Mouse (Mus musculus): ENCODE measurements around the gene BC030870. TPM values are rescaled to one million over a fixed set of nuclear protein-coding genes. Genes with fewer than 3 reads are reported as not detected.

BC030870 gene
- total RNA-seq (2021): not detected

DNA sequence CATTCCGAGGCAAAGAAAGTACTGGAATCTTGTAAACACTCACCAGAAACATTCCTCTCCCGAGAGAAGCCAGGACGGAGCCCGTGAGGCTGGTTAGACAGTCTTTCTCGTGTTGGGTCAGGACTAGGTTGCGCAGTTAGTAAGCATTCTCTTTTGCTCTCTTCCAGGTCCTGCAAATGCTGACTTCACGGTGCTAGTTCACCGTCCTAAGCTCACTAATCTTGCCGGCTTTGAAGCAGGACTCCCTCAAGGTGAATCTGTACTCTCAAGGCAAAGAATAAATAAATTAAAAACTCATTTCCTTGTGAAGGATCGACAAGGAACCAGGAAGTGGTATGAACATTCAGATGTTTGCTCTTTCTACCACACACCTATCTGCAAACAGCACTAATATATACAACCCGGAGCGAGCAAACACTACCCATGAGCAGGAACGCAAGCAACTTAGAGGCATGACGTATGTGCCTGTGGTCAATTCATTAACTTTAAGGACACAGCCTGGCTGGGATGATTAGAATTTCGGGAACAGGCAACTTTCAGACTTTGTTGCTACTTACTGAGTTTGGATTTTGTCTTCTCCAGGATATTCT is at the start of gene BC030870:
TSS of gene BC030870 (minus strand) at position 365 of the 590 bp plus-strand sequence.
- DNase-seq: no peak
- intact Hi-C loops (cut with DNase I): no loop called here

DNA sequence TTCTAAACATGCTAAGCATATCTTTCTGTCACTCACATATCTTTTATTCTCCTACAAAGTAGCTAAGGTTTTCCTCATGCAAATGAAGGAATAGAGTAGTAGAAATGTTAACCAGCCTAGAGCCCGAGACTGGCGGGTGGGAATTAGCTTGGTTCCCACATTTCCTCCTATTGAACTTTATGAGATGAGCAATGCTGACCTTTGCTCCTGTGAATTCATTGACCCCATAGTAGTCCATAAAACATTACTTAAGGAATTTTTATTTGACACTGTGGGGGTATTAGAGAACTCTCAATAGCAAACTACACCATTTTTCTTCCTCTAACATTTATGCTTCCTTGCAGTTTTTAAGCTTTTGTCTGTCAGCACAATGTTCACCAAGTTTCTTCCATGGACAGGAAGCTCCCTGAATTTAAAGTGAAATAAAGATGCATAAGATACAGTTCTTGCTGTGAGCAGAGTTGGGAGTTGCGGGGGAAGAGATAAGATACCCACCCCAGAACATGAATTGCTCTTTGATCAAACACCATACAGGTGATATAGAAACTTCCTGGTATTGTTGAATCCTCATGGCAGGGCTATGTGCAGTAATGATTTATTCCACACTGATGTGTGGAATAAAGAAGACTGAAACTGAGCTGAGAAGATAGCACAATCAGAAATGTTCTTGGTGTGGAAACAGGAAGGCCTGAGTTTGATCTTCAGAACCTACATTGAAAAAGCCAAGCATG is 45.5 kb upstream of the BC030870 start:
- no peak for DNase-seq
- intact Hi-C loops (cut with DNase I): no loop called here

DNA sequence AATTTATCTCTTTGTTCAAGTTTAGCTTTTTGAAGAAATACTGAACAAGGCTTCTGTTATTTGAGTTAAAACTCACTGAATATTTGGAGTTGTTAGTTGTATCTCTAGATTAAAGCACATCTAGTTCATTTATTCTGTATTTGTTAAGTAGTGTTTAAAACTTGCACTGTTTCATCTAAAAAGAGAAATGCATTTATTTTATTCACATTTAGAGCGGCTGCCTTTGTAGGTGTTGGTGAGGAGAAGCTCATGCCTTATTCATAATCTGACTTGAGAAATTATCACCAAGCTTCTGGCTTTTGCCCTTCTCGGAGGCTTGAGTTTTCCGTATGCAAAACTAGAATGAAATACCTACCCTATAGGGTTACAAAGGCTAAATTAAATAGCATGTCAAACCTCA is 39.8 kb upstream of the BC030870 start:
- DNase-seq: no peak
- intact Hi-C loops (cut with DNase I): no loop called here

DNA sequence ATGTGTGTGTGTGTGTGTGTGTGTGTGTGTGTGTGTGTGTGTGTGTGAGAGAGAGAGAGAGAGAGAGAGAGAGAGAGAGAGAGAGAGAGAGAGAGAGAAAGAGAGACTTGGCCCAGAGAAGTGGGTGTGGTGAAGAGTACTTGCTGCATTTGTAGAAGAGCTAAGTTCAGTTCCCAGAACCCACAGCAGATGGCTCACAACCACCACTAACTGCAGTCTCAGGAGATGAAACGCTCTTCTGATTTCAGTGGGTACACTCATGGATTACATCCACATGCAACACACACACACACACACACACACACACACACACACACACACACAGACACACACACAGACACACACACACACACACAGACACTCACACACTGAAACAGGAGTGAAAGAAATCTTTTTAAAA is 31.3 kb upstream of the BC030870 start:
- peak; percentile 39 for DNase-seq
- intact Hi-C loops (cut with DNase I): loop anchor here (5.0 kb wide), 1 partner anchor 1282 kb away; no protein-coding TSS in a partner anchor

DNA sequence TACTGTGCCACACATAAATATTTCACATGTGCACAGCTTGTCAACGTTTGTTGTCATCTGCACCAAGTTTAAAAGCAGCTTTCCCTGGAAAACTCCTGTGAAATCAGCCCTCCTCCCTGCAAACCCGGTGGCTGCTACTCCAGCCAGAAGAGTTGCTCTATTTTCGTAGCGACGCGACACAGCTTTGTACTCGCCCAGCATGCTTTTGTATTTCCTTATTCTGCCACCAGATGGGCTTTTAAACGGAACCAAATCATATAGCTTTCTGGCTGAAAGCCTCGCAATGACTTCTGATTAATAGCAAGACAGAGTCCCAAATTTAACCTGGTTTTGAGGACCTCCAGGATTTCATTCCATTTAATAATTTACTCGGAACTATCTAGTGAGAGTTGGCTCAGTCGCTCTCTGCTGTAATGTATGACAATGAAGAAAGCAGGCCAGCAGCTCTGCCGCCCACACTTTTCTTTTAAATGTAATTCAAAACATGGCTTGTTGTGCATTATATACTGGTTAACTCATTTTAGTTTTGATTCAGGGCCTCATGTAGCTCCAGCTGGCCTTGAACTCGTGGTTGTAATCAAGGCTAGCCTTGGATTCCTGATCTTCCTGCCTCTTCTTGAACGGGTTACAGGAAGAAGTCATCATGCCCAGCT is 29.9 kb upstream of the BC030870 start:
- intact Hi-C loops (cut with DNase I): no loop called here

DNA sequence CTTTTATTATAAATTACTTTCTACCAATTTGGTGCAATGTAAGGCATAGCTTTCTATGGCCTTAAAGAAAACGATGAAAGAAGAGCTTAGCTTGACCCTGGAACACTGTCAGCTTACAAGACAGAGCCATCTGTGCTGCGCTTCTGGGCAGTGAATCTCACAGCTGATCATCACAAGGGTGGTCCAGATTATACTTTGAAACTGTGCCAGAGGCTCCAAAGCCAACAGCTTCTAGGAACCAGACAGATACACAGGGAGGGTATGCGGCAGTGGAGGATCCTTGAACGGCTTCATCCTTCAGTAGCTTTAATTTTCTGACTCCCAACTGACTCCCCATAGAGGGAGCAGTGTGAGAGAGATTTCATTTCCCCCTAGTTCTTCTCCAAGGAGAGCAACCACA is 28.5 kb upstream of the BC030870 start:
- intact Hi-C loops (cut with DNase I): no loop called here
- DNase-seq: peak; percentile 82

More for the DNA sequence above, 29.9 kb upstream of the BC030870 start:
- DNase-seq: peak; percentile 27

DNA sequence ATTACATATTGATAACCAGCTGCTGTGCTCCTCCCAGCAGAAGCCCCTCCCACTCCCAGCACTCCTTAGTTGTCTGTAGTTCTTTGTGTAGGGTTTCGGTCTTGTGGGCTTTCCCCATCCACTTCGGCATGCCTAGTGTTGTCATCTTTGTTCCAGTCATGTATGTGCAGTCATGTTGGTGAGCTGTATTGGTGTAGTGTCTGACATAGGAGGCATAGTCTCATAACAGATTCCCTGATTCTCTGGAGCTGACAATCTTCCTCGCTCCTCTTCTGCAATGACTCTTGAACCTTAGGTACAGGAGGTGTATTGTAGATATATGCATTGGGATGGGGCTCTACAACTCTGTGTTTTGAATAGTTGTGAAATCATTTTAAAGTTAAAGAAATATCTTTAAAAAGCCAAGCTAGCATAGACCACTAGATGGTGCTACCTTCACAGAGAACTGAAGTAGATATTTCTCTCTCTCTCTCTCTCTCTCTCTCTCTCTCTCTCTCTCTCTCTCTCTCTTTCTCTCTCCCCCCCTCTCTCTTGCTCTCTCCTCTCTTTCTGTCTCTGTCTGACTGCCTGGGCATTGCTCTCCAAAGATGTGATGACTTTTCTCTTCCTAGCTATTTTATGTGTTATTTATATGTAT is 9.6 kb upstream of the BC030870 start:
- intact Hi-C loops (cut with DNase I): loop anchor here (5.0 kb wide), 2 partner anchors 1303 to 1358 kb away; no protein-coding TSS in a partner anchor

DNA sequence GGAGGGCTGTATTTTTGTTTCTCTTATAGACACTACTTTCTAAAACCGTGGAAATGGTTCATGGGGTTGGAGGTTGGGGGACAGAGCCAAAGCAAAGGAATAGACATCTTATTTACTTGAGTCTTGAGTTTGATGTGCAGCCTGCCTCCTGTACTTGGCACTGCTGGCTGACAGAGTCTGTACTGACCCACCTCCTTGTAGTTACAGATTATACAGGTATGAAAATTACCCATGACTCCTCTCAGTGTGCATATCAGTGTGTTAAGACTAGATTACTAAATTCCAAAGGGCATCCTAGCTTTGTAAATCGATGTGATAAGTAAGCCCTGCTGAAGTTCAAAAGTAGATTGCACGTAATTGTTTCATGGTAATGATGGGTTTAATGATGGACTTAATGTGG is 2.9 kb downstream of the BC030870 start:
- DNase-seq: no peak
- intact Hi-C loops (cut with DNase I): no loop called here

More for the DNA sequence above, 9.6 kb upstream of the BC030870 start:
- no peak for DNase-seq

DNA sequence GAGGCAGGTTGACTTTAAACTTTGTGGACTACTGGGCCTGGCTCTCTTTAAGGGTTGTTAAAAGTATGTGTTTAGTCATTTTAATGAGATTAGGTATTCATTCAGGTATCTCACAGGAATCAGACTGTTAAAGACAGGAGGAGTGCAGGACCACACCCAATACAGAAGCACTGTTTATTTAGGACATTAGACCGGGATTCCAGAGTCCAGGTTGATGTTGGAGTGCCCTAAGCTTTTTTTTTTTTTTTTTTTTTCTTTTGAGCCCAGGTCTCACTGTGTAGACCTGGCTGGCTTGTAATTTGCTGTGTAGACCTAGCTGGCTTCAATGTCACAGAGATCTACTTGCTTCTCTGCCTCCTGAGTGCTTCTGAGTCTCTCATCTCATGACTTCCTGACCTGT is 3.3 kb downstream of the BC030870 start:
- intact Hi-C loops (cut with DNase I): no loop called here
- no peak for DNase-seq

DNA sequence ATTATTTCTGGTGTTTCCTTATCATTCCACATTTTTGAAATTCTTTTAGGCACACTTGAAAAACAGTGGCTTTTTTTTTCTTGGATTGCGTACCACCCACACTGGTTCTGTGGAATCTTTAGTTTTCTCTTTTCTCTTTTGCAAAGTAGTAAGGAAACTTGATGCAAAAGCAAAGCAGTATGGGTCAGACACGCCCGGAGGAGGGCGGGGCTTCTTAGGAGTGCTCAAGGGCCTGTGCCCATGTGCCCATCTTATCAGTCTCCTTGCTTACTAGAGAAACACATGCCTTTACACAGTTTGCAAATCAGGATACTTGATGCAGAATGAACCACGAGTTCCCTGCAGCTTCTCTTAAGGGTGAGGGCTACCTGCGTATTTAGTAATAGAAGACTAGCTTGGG is 17.3 kb downstream of the BC030870 start:
- no peak for DNase-seq
- intact Hi-C loops (cut with DNase I): no loop called here

DNA sequence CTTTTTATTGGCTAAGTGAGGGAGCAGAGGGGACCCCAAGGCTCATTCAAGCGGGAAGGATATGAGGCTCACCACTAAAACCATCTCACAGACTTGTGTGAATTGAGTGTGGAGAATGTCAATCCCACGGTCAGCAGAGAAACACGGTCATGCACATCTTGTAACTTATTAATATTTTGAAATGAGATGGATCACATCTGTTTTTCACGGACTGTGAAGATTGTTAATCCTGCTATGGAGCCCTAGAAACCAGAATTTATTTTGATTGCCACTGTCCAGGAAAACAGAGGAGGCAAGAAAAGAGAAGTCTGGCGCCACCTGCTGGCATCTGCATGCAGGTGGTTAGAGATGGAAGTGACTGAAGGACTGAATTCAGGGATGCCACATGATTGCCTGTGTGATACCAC is 19.1 kb downstream of the BC030870 start:
- peak; percentile 78 for DNase-seq
- intact Hi-C loops (cut with DNase I): loop anchor here (2.0 kb wide), 1 partner anchor 87 kb away; no protein-coding TSS in a partner anchor

DNA sequence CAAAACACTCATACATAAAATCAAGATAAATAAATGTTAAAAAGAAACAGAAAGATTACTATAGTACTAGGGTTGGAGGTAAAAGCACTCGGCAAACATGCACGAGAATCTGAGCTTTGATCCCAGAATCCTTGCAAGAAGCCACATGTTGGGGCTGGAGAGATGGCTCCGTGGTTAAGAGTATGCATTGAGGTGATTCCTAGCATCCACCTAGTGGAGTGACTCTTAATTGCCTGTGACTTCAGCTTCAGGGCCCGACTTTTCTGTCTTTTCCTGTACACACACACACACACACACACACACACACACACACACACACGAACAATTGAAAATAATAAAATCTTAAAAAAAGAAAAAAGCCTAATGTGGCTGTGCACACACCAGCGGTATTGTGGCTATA is 20.4 kb downstream of the BC030870 start:
- intact Hi-C loops (cut with DNase I): loop anchor here (5.0 kb wide), 1 partner anchor 142 kb away; no protein-coding TSS in a partner anchor
- no peak for DNase-seq

DNA sequence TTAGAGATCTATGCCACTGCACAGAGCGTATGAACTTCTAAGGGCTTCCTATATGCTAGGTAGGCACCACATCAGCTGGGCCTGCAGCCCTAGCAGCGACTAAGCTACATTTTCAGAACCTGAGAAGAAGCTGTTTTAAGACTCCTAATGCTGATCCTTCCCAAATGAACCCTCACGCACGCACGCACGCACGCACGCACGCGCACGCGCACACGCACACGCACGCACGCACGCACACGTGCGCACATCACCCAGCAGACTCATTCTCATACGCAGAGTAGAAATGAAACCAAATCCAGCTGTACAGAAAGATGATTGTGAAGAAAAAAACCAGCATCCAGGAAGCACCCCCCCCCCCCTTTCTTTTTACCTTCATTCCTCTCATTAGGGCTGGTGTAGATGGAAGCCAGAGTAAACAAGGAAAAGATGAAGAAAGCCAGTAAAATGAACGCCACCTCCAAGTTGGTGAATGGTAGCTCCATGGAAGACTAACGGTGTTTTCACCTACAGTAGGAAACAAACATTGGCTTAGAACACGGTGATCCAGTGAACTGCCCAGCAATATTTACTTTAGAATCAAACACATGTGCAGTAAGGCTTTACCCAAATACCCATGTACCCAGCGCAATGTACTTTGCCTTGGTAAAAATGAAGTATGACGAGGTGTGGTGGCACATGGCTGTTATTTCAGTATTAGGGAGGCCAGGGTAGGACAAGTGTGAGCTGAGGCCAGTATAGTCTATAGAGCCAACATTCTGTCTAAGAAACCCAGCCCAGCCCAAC is 21.2 kb downstream of the BC030870 start:
- intact Hi-C loops (cut with DNase I): loop anchor here (5.0 kb wide), 1 partner anchor 141 kb away; no protein-coding TSS in a partner anchor
- no peak for DNase-seq

DNA sequence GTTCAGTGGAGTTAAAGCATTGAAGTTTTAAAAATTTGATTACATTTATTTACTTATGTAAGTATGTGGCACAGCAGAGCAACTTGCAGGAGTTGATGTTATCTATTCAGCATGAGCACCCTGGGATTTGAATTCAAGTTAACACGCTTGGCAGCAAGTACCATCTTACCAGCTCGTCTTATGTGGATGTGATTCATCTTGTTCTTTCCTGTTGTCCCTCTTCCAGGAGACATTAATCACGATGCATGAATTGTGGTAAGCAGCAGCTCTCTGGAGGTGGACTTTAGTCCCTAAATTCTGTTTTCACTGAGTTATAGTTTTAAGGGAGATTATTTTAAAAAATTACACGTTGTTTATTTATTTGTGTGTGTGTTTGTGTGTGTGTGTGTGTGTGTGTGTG is 25.3 kb downstream of the BC030870 start:
- intact Hi-C loops (cut with DNase I): no loop called here
- no peak for DNase-seq

DNA sequence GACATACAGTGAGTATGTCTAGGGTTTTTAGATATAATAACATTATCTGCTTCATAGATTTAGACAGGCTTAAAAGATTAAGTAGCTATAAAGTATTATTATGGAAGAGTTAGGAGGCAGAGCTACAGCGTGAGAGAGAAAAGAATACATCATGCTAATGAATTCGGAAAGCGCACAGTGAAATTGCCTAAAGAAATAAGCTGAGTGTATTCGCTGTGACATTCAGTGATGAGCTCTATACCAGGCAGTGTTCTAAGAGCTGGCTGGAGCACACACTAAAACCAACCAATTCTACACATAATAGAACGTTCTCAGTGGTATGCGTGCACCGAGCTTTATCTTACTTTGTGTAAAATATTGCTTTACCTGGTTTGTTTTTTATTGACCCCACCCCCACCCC is 25.7 kb downstream of the BC030870 start:
- no peak for DNase-seq
- intact Hi-C loops (cut with DNase I): no loop called here

DNA sequence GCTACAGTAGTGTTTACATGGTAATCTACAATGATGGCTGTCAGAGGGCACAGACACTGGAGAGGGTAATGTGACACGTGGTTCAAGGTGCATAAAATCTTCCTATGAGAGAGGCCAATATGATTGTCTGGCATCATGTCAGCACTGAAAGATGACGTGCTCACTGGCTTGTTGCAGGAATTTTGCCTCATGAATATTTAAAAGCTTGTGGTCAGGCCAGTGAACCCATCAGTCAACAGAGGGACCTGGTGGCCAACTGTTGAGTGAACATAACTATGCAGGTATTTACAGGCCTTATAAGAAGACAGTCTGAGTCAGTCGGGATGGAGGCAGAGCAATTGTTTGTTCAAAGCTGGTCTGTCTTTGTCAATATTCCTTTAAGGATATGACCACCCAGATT is 29.6 kb downstream of the BC030870 start:
- DNase-seq: no peak
- intact Hi-C loops (cut with DNase I): no loop called here

DNA sequence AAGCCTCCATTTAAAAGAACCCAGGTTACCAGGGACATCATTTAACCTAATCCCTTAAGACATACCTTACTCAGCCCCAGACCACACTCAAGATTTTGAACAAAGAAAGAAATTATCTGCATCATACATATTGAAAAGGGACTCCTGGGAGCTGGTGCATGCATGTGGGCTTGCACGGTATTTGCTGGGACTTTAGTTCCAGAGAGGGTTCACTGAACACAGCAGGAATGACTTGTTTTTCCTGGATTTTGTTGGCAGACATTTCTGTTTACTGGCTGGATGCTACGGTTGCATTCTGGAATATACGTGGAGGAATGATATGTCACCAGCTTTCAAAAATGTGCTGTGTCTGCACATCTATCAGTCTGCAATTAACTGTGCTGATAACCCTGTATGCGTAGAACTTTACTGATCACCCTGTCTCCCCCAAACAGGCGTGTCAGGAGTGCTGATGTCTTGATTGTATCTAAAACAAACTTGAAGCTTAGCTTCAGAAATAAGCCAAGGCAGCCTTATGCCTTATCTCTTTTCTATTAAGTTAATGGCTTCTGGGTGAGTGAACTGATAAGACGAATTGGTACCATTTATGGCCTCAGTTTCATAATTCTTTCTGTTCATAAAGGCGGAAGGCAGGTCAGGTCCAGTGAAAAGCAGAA is 31.5 kb downstream of the BC030870 start:
- no peak for DNase-seq
- intact Hi-C loops (cut with DNase I): no loop called here

DNA sequence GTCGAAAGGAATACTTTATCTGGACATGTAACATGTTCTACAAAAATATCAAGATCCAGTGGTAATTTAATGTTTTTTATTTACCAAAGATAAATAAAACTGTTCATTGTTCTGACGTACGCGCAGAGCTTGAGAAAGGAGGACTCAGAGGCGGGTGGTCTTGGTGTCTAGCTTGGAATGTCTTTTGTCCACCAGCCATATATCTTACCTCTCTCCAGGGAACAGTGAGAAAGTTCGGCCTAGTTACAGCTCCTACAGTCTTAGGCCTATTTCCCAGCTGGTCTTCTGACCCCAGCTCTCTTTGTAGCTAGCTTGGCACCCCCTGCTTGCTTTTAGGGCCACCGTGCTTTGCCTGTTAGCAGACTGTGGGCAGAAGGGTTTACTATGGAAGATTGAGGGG is 39.6 kb downstream of the BC030870 start:
- DNase-seq: no peak
- intact Hi-C loops (cut with DNase I): no loop called here

DNA sequence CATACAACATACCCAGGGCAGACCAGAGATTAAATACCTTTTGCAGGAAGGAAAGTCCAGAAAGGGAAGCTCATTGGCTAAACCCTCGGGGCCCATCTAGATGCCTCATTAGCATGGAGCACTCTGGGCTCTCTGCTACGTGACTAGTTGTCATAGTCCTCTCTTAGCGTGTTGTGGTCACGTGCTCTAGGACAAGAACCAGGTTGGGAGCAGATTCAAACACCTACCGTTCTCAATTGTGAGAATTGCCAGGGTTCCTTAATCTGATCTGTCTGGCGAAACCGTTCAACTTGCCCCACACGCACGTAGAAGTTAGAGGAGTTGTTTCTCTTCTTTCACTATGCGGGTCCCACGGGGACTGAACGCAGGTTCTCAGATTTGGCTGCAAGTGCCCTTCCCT is 41.2 kb downstream of the BC030870 start:
- intact Hi-C loops (cut with DNase I): no loop called here
- no peak for DNase-seq

DNA sequence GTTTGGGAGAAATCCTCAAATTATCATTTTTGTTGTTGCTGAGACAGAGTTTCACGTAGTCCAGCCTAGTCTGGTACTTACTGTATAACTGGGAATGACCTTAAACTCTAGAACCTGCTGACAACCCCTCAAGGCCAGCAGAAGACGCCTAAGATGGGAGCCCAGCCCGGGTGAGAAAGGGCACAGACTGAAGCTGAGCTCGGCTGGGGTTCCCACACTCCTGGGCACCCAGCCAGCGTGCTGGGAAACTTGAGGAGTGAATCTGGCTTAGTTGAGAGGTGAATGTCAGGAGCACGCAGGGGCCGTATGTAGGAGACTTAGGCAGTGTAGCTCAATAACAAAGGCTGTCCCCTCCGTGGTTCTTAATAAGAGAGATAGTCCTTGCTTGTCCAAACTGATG is 41.7 kb downstream of the BC030870 start:
- intact Hi-C loops (cut with DNase I): no loop called here
- DNase-seq: peak; percentile 8

Measured in left cerebral cortex, postnatal 4 days (tissue).